In the genomic region with DNA sequence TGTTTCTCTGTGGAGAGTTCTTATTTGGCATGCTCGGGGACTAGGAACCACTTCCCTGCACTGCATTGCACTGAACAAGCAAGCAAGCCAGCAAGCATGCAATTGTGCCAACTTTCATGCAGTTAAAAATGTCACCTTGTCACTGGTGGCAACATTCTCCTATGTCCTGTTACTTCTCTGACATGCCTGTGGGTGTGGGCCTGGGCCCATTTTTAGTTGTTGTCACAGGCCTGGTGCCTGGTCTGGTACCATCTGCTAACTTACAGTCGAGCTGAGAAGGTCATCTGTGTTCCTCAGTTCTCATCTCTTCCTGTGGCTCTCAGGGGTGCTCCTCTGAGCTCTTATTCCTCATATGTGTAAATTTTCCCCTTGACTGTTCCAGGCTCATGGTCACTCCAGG, we compare ENCODE assay signal across 22 mouse cellular contexts.
"Had no signal": no experiment of that assay in that cellular context is flagged by ENCODE, and none has a peak within 500 bp of the region (broad histone marks: within the 10 kb centered on the region; RNA-seq: fewer than 3 reads in every experiment).

No protein-coding gene starts in this region.

- H3K4me1 ChIP-seq: kidney, embryonic 15.5 days; limb, embryonic 10.5 days; limb, embryonic 13.5 days; liver, embryonic 12.5 days; liver, embryonic 15.5 days; lung, embryonic 15.5 days; megakaryocyte, embryonic 14.5 days; stomach, embryonic 15.5 days had no signal

- H3K4me2 ChIP-seq: kidney, embryonic 15.5 days; limb, embryonic 13.5 days; liver, embryonic 12.5 days; liver, embryonic 15.5 days; lung, embryonic 15.5 days; midbrain, embryonic 13.5 days; stomach, embryonic 15.5 days had no signal

- H3K9ac ChIP-seq: kidney, embryonic 15.5 days; limb, embryonic 13.5 days; liver, embryonic 12.5 days; liver, embryonic 15.5 days; lung, embryonic 15.5 days; midbrain, embryonic 13.5 days; stomach, embryonic 15.5 days had no signal

- H3K36me3 ChIP-seq: kidney, embryonic 15.5 days; limb, embryonic 10.5 days; limb, embryonic 13.5 days; liver, embryonic 12.5 days; liver, embryonic 15.5 days; lung, embryonic 15.5 days; midbrain, embryonic 10.5 days; stomach, embryonic 15.5 days had no signal

- H3K27me3 ChIP-seq: kidney, embryonic 15.5 days; limb, embryonic 13.5 days; liver, embryonic 12.5 days; liver, embryonic 15.5 days; lung, embryonic 15.5 days; megakaryocyte, embryonic 14.5 days; midbrain, embryonic 13.5 days; stomach, embryonic 15.5 days had no signal

- DNase-seq: kidney, adult 8-10 months; kidney, postnatal 14 days; kidney, postnatal 4 days; layer of hippocampus, adult 9-11 months; liver; lung, adult 18-20 months; lung, postnatal 10 days; lung, postnatal 36 days; right cerebral cortex, postnatal 4 days; thymus, postnatal 25 days had no signal

- H3K4me3 ChIP-seq: kidney, embryonic 15.5 days; layer of hippocampus, adult 2 months; limb, embryonic 10.5 days; limb, embryonic 13.5 days; liver, embryonic 12.5 days; liver, embryonic 15.5 days; lung, embryonic 15.5 days; megakaryocyte, embryonic 14.5 days; midbrain, embryonic 10.5 days; midbrain, embryonic 13.5 days; stomach, embryonic 15.5 days had no signal

- H3K9me3 ChIP-seq: kidney, embryonic 15.5 days; limb, embryonic 10.5 days; limb, embryonic 13.5 days; liver, embryonic 15.5 days; lung, embryonic 15.5 days; midbrain, embryonic 10.5 days; midbrain, embryonic 13.5 days; stomach, embryonic 15.5 days had no signal

- ATAC-seq: liver, embryonic 12.5 days; midbrain, embryonic 13.5 days; midbrain, embryonic 16.5 days had no signal

- H3K27ac ChIP-seq: kidney, embryonic 15.5 days; layer of hippocampus, adult 2 months; limb, embryonic 10.5 days; limb, embryonic 13.5 days; liver, embryonic 12.5 days; liver, embryonic 15.5 days; lung, embryonic 15.5 days; midbrain, embryonic 10.5 days; midbrain, embryonic 13.5 days; stomach, embryonic 15.5 days had no signal
